Mouse (Mus musculus) CD8-positive naive resting alpha-beta T cell, adult 2 months (primary cell): ENCODE data around the gene Cirbp.
"Not testable (repeated sequence)": the region's sequence is repeated elsewhere in the genome, so short reads cannot be mapped to it uniquely, and the experiment has no call there.

Experiments used
- DNase-seq, 2 experiments: peaks; one replicate each; pipeline ENCODE4 v3.0.0; 2022; ENCODE audit warnings: low read depth in 2 of 2, low spot score in 2 of 2

Cirbp gene

GRCm38 (mm10) chr10:80161522-80162242 lies 4.1 kb upstream of the Cirbp start:
- no peak for DNase-seq

DNA sequence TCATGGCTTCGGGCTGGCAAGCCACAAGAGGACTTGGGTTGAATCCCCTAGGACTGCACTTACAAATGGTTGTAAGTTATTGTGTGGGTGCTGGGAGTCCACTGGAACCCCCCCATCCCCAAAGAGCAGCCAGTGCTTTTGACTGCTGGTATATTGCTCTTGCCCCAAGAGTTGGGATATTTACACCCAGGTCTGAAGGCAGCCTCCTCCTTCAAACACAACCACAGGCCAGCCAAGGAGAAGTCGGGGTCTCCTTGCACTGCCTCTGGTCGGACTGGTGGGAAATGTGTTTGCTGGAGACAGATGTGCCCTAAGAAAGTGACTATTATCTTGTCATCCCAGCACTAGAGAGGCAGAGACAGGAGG lies 3.6 kb upstream of the Cirbp start:
- DNase-seq: no peak

GRCm38 (mm10) chr10:80162716-80163299 lies 3.0 kb upstream of the Cirbp start:
- DNase-seq: no peak

DNA sequence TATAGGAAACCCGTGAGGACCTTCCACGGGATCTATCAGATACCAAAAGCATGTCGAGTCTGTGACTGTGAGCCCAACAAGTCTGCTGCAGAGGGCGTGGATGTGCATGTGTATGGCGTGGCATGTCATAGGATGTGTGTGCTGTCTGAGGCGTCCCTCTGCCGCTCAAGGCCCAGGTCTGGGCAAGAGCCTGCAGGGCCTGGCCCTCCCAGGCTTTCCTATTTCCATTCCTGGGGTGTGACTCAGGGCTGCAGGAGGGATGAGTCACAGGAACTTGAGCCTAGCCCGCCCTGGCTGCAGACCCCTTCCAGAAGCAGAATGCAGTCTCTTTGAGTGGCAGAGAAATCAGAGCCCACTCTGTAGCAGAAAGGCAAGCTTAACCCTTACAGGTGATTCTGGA lies 2.1 kb upstream of the Cirbp start:
- DNase-seq: no peak

DNA sequence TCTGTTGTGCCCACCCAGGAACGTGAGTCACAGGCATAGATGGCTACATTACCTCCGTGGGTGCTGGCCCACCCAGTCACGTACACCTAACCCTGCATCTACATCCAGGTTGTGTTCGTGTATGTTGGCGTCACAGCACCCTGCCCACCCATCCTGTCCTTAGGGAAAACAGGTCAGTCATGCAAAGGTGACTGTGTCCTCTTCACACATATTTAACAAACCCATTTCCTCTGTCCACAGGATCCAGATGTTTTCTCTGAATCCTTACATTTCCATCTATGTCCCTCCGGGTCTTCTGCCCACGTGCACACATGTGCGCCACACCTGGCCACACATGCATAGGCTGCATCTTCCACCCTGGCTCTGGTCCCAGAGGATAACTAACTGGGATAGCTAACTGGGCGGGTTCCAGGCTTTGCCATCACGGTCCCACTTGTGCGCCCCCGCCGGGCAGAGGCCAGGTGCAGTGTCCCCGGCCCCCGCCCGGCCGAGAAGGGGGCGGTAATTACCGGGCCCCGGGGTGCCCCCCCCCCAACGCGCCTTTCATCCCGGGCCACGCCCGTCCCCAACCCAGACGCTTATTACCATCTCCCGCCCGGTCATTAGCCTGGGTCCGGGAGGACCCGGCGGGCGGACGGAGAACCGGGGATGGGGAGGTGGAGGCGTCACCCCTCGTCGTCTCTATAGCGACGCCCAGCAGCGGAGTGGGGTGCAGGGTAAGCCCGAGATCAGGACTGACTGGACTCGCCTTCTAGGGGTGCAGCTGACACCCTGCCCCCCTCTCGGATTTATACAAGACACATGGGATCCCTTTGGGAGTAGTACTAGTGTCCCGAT lies 1.4 kb upstream of the Cirbp start:
- no peak for DNase-seq

DNA sequence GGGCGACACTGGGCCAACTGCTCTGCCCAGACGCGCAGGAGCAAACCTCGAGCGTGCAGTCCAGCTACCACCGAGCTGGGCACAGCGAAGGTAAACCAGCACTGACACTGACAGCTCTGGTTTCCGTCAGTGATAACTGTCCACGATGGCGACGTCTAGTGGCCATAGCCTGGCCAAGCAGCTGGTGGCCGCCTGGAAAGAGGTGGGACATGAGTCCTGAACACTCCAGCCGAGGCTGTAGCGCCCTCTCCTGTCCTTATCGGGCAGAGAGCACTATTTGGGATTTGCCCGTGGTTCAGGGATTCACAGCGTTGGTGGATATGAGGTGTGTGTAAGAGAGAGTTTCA lies 814 bp upstream of the Cirbp start:
- peak; percentile 88 to 91 for DNase-seq

GRCm38 (mm10) chr10:80166136-80166535 lies 351 bp downstream of the Cirbp start:
- not testable (repeated sequence) for DNase-seq

DNA sequence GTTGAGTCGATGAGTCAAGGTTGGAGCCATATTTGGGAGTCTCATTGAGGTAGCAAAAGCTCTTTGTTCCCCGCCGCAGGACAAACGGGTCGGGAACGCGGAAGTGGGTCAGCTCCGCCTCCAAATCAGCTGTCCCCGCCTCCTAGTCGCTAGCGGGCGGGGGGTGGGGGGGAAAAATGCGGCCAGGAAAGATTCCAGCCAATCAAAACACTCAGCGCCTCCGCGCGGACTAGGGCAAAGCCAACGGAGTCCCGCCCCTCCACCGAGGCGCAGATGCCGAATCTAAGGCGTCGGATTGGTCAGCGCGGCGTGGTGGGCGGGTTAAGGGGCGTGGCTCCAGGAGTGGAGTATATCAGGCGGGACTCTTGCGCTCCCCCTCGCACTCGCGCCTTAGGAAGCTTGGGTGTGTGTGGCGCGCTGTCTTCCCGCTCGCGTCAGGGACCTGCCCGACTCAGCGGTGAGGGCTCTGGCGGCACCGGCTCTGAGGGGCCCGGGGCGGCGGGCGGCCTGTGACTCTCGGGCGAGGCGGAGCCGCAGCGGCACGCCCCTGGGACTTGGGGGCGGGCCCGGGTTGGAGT lies 1.8 kb downstream of the Cirbp start:
- DNase-seq: peak; percentile 99

- DNase-seq: peak; percentile 68 to 80
These were observed 2.4 kb downstream of the Cirbp start for GRCm38 (mm10) chr10:80168038-80168661.

DNA sequence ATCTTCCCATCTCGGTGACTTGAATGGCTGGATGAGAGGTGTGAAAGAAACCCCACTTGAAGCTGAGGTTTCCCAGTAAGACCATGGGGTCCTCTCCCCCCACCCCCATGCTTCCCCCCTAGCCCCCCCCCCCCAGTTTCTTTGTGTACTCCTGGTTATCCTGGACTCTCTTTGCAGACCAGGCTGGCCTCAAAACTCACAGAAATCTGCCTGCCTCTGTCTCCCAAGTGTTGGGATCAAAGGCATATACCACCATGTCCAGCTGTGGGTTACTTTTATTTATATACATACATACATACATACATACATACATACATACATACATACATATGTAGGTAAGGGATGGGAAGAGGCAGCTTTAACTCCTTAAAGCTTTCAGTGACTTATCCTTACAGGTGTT lies 3.3 kb downstream of the Cirbp start:
- DNase-seq: no peak

DNA sequence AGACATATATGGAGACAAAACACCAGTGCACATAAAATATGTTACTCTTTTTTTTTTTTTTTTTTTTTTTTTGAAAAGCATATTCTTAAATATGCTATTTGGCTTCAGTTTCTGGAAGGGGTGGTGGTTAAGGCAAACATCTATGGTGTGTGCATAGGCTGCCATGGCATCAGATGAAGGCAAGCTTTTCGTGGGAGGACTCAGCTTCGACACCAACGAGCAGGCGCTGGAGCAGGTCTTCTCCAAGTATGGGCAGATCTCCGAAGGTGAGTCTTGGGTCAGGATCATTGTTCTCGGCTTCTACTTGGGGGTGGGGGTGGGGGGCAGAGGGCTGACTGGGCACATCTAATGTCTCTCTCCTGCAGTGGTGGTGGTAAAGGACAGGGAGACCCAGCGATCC lies 3.9 kb downstream of the Cirbp start:
- no peak for DNase-seq

GRCm38 (mm10) chr10:80170052-80170451 lies 4.3 kb downstream of the Cirbp start:
- no peak for DNase-seq

- DNase-seq: no peak
These were observed 4.8 kb downstream of the Cirbp start for GRCm38 (mm10) chr10:80170601-80171021.

GRCm38 (mm10) chr10:80171252-80171651 lies 5.5 kb downstream of the Cirbp start:
- no peak for DNase-seq

DNA sequence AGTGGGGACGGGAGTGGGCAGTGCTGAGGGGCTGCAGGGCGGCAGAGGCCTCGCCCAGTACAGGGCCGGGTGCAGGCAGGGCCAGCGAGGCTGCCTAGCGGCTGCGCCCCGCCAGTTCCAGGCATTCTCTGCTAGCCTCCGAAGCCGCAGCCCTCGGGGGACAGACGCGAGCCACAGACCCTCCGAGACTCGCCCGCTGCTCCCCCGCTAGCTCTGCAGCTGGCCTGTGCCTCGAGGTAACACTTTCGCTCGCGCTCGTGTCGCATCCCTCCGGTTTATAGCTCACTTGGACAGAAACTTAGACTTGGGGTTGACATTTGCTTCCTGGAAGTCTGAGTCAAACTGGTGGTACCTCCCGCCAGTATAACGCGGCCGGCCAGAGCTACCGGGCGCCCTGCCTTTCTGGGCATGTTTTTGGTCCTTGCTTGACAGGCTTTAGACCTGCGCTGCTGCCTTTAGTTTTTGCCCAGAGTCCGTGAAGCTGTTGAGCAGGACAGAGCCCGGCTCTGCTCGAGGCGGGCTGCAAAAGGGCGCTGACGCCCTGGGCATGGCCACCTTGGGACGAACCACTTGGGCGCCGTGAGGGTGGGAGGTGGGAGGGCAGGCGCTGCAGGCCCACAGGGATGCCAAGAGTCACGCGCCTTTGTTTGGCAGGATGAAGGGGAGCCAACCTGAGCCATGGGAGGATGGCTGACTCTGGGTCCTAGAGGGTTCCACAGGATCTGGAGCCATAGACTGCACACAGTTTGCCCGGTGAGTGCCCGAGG lies 6.2 kb downstream of the Cirbp start:
- no peak for DNase-seq

DNA sequence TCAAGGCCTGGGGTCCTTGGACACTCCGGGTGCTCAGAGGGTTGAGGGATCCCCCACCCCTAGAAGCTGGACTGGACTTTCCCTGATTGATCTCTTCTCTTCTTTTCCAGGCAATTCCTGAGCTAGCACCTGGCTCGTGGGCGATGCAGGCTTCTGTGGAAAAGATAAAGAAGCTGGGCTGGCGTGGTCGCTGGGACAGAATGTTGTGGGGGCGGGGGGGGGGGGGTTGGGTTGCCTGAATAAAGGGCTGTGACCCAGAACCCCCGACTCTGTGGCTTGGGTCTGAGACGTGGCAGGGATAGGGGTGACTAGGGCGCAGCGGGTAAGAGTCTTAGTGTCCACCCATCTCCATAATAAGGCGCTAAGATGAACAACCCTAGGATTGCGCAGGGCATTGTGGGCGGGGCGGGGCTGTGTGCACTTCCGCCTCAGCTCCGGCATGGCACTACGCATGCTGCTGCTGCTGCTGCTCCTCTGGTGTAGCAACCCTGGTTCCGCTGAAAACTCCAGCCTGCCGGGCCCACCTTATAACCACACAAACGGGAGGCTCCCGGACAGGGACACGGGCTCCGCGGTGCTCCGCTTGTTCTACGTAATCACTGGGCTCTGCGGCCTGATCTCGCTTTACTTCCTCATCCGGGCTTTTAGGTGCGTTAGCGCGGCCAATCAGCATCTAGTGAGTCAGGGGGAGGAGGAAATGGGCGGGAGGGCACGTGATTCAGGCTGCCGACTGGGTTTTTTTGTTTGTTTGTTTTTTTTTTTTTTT lies 6.9 kb downstream of the Cirbp start, which contains the start of gene 1600002K03Rik:
TSS of gene 1600002K03Rik (plus strand) at position 418 of the 766 bp plus-strand sequence.
- peak; percentile 87 to 91 for DNase-seq

- no peak for DNase-seq
These were observed 7.6 kb downstream of the Cirbp start for GRCm38 (mm10) chr10:80173358-80173757.

DNA sequence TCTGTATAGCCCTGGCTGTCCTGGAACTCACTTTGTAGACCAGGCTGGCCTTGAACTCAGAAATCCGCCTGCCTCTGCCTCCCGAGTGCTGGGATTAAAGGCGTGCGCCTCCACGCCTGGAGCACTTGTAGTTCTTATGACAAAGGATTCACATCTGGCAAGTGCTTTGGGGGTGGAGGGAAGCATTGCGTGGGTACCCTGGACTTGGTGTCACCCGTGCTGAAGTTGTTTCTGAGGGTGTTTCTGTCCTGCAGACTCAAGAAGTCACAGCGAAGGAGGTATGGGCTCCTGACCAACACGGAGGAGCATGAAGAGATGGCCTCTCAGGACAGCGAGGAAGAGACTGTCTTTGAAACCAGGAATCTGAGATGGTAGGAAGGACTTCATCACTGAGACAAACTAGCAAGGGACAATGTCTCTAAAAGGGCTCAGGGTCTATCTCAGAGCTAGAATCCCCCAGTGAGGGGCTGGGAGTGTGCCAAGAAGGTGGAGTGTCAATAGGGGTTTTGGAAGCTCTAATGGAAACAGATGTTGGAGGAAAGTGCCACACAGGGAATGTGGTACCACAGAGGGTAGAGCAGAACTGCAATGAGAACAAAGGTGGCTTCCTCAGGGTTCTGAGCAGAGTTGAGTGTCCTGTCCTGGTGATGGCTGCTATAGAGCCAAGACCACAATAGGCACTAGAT lies 8.3 kb downstream of the Cirbp start:
- no peak for DNase-seq

- no peak for DNase-seq
These were observed 8.9 kb downstream of the Cirbp start for GRCm38 (mm10) chr10:80174705-80175104.
